Mouse (Mus musculus) adrenal gland, postnatal 10 days (tissue): ENCODE results near the gene Gucy2g. TPM values are rescaled to one million over a fixed set of nuclear protein-coding genes. Genes with fewer than 3 reads are reported as not detected.
A peak's percentile ranks its signal among the peaks of the same experiment; 100 is the strongest.

Source experiments
- DNase-seq: peaks from one replicate; pipeline ENCODE4 v3.0.0; 2021; ENCODE audit warnings: mixed read lengths
- long read RNA-seq, 2 experiments: library from polyadenylated mRNA; stranded (forward); transcript quantifications; one replicate each; pipeline ENCODE4 v2.0.0; 2021
- total RNA-seq, 2 experiments: library from RNA; stranded (reverse); gene quantifications; 2 replicates each; pipeline ENCODE4 v1.2.3; 2021

The Gucy2g gene
- not detected for total RNA-seq
- long read RNA-seq, experiment 1: 0 reads
- long read RNA-seq, experiment 2: 0 reads

- DNase-seq: no peak
These were observed at the start of gene Gucy2g for GRCm38 (mm10) chr19:55241186-55241645. Gene Gucy2g (minus strand): TSS chr19:55241236.

GRCm38 (mm10) chr19:55288974-55289373 lies 47.9 kb upstream of the Gucy2g start:
- no peak for DNase-seq

GRCm38 (mm10) chr19:55286034-55286433 lies 45.0 kb upstream of the Gucy2g start:
- no peak for DNase-seq

- no peak for DNase-seq
These were observed 43.1 kb upstream of the Gucy2g start for GRCm38 (mm10) chr19:55284093-55284492.

GRCm38 (mm10) chr19:55276770-55277169 lies 35.7 kb upstream of the Gucy2g start:
- DNase-seq: no peak

GRCm38 (mm10) chr19:55276100-55276499 lies 35.1 kb upstream of the Gucy2g start:
- no peak for DNase-seq

GRCm38 (mm10) chr19:55273340-55273739 lies 32.3 kb upstream of the Gucy2g start:
- no peak for DNase-seq

- DNase-seq: no peak
These were observed 30.4 kb upstream of the Gucy2g start for GRCm38 (mm10) chr19:55271448-55271847.

GRCm38 (mm10) chr19:55269051-55269450 lies 28.0 kb upstream of the Gucy2g start:
- no peak for DNase-seq

GRCm38 (mm10) chr19:55268150-55268549 lies 27.1 kb upstream of the Gucy2g start:
- DNase-seq: no peak

GRCm38 (mm10) chr19:55266786-55267185 lies 25.8 kb upstream of the Gucy2g start:
- DNase-seq: peak; percentile 29

GRCm38 (mm10) chr19:55265269-55265668 lies 24.2 kb upstream of the Gucy2g start:
- no peak for DNase-seq

GRCm38 (mm10) chr19:55260389-55261184 lies 19.6 kb upstream of the Gucy2g start:
- no peak for DNase-seq

GRCm38 (mm10) chr19:55258514-55258913 lies 17.5 kb upstream of the Gucy2g start:
- DNase-seq: no peak

GRCm38 (mm10) chr19:55257656-55258375 lies 16.8 kb upstream of the Gucy2g start:
- peak; percentile 55 for DNase-seq

GRCm38 (mm10) chr19:55256156-55256555 lies 15.1 kb upstream of the Gucy2g start:
- DNase-seq: no peak

- peak; percentile 53 for DNase-seq
These were observed 13.5 kb upstream of the Gucy2g start for GRCm38 (mm10) chr19:55254513-55255016.

GRCm38 (mm10) chr19:55253570-55254441 lies 12.8 kb upstream of the Gucy2g start:
- peak; percentile 81 for DNase-seq

- DNase-seq: no peak
These were observed 12.2 kb upstream of the Gucy2g start for GRCm38 (mm10) chr19:55253239-55253569.

GRCm38 (mm10) chr19:55251383-55252124 lies 10.5 kb upstream of the Gucy2g start, which contains the start of gene Acsl5:
Gene Acsl5 (plus strand): TSS chr19:55251938.
- DNase-seq: peak; percentile 19

- DNase-seq: peak; percentile 41
These were observed 9.4 kb upstream of the Gucy2g start for GRCm38 (mm10) chr19:55250451-55250850.
